10 mouse cellular contexts compared by ENCODE assay signal in genomic region chr6:91707886-91708564, GRCm38 (mm10). TPM values are rescaled to one million over a fixed set of nuclear protein-coding genes. Genes with fewer than 3 reads are reported as not detected.
DNase-seq lines count a peak whose midpoint lies in the region; ATAC-seq and TF ChIP-seq lines count a peak whose summit lies in the region.
"Had no signal": no experiment of that assay in that cellular context is flagged by ENCODE, and none has a peak within 500 bp of the region (broad histone marks: within the 10 kb centered on the region; RNA-seq: fewer than 3 reads in every experiment).

No protein-coding gene starts in this region.

- H3K27ac ChIP-seq in midbrain, embryonic 12.5 days (replicated peaks), result peak overlapping the region; percentile 68
- H3K27ac ChIP-seq in midbrain, embryonic 11.5 days (ENCODE audit: low read depth, low read length), result no peak overlapping the region
- peak overlapping the region; percentile 79 for H3K27ac ChIP-seq in hindbrain, embryonic 15.5 days (replicated peaks)
- 0 out of 2 replicates have a peak overlapping the region, but pooled peaks have one; percentile 5 for H3K27ac ChIP-seq in olfactory bulb, adult 2 months (ENCODE audit: insufficient read depth, low read depth, low read length)

- no peak overlapping the region for H3K9ac ChIP-seq in midbrain, embryonic 12.5 days (replicated peaks)
- H3K9ac ChIP-seq in midbrain, embryonic 11.5 days (ENCODE audit: low read length), result no peak overlapping the region
- H3K9ac ChIP-seq in hindbrain, embryonic 15.5 days, result no peak overlapping the region

- H3K27me3 ChIP-seq in midbrain, embryonic 12.5 days, result no peaks in the 10 kb centered on the region
- no peaks in the 10 kb centered on the region for H3K27me3 ChIP-seq in midbrain, embryonic 11.5 days (ENCODE audit: control insufficient read depth, insufficient read depth, low read length)
- no peaks in the 10 kb centered on the region for H3K27me3 ChIP-seq in hindbrain, embryonic 15.5 days

- H3K4me1 ChIP-seq in midbrain, embryonic 12.5 days, result peaks cover 37% of the 10 kb centered on the region
- H3K4me1 ChIP-seq in midbrain, embryonic 11.5 days (ENCODE audit: control insufficient read depth, insufficient read depth, low read length), result peaks cover 16% of the 10 kb centered on the region
- peaks cover 40% of the 10 kb centered on the region for H3K4me1 ChIP-seq in hindbrain, embryonic 15.5 days (replicated peaks)
- peaks cover 47% of the 10 kb centered on the region for H3K4me1 ChIP-seq in olfactory bulb, adult 2 months (ENCODE audit: control insufficient read depth, insufficient read depth, low read length)

- no peaks in the 10 kb centered on the region for H3K9me3 ChIP-seq in midbrain, embryonic 12.5 days
- no peaks in the 10 kb centered on the region for H3K9me3 ChIP-seq in midbrain, embryonic 11.5 days (ENCODE audit: control insufficient read depth, low read length)
- no peaks in the 10 kb centered on the region for H3K9me3 ChIP-seq in hindbrain, embryonic 15.5 days

- peak; percentile 48 for DNase-seq in cerebellum, adult 9-11 months
- no peak for DNase-seq in cerebellum, adult 11 months
- DNase-seq in midbrain, embryonic 11.5 days (ENCODE audit: low spot score, missing footprints), result no peak
- no peak for DNase-seq in c-Kit-positive CD71-positive TER-119-positive erythroid progenitor cells, embryonic 14.5 days (ENCODE audit: low spot score)
- no peak for DNase-seq in gastrocnemius, postnatal 25 days
- DNase-seq: heart, postnatal 36 days; lung, postnatal 14 days had no signal

- ATAC-seq in midbrain, embryonic 12.5 days (ENCODE audit: low FRiP score, low read depth), result no peak
- no peak for ATAC-seq in midbrain, embryonic 11.5 days (ENCODE audit: low FRiP score)
- ATAC-seq in hindbrain, embryonic 15.5 days (ENCODE audit: low FRiP score, low read depth), result peak; percentile 47

- no peak for TF ChIP-seq POLR2A in olfactory bulb, adult 2 months (IDR thresholded peaks at IDR 0.05; ENCODE audit: insufficient read depth, low read depth, low read length)

- H3K4me3 ChIP-seq in midbrain, embryonic 12.5 days, result no peak overlapping the region
- no peak overlapping the region for H3K4me3 ChIP-seq in midbrain, embryonic 11.5 days (ENCODE audit: low read depth, low read length)
- H3K4me3 ChIP-seq in hindbrain, embryonic 15.5 days, result no peak overlapping the region
- no peak overlapping the region for H3K4me3 ChIP-seq in olfactory bulb, adult 2 months (ENCODE audit: insufficient read depth, low read depth, low read length)

- no peak for TF ChIP-seq CTCF in olfactory bulb, adult 2 months (IDR thresholded peaks at IDR 0.05; ENCODE audit: insufficient read depth, low read depth, low read length)

- WGBS in midbrain, embryonic 12.5 days, result 84% methylated on average over 11 of the region's 11 CpGs
- whole genome bisulfite sequencing in midbrain, embryonic 11.5 days, result 92% methylated on average over 11 of the region's 11 CpGs
- WGBS in hindbrain, embryonic 15.5 days, result 60% methylated on average over 11 of the region's 11 CpGs
- WGBS in olfactory bulb, adult 2 months, result 56% methylated on average over 11 of the region's 11 CpGs

- no peak overlapping the region for H3K4me2 ChIP-seq in midbrain, embryonic 12.5 days (replicated peaks)
- H3K4me2 ChIP-seq in midbrain, embryonic 11.5 days, result no peak overlapping the region
- no peak overlapping the region for H3K4me2 ChIP-seq in hindbrain, embryonic 15.5 days

- H3K36me3 ChIP-seq in midbrain, embryonic 12.5 days, result peaks cover 34% of the 10 kb centered on the region
- no peaks in the 10 kb centered on the region; the same call in 1 of the 2 replicates for H3K36me3 ChIP-seq in midbrain, embryonic 11.5 days (ENCODE audit: control insufficient read depth, insufficient read depth, low read length)
- H3K36me3 ChIP-seq in hindbrain, embryonic 15.5 days, result peaks cover 15% of the 10 kb centered on the region; the same call in 1 of the 2 replicates

RNA-seq across cellular contexts. Expression of gene Slc6a6, which starts 24.2 kb away (rescaled TPM):
- polyA plus RNA-seq in midbrain, embryonic 12.5 days (2016; fragmentation: Nextera tagmentation; extraction: Ambion mirVana), result 69.4 and 82.8 TPM in 2 replicates
- polyA plus RNA-seq in midbrain, embryonic 11.5 days (2014; fragmentation: Nextera tagmentation; extraction: Ambion mirVana), result 43.6 and 45.6 TPM in 2 replicates
- 99.4 and 102 TPM in 2 replicates for polyA plus RNA-seq in hindbrain, embryonic 15.5 days (2015; fragmentation: Nextera tagmentation; extraction: Ambion mirVana)
- polyA plus RNA-seq in olfactory bulb, adult 2 months (2012; ENCODE audit: insufficient read depth, insufficient read length, low replicate concordance, missing spikeins), result 322 TPM in 1 of 2 replicates, not detected in the other
- total RNA-seq in gastrocnemius, postnatal 25 days (2021), result 10 to 100 TPM; 52.1 to 57.8 TPM
